Mouse (Mus musculus) cortical plate, adult 2 months (tissue): Measurements from ENCODE around the gene Atg16l2.

ENCODE experiments used
- CTCF ChIP-seq: fragments of 200-500 bp; IDR thresholded peaks from 2 replicates; pipeline ENCODE4 v1.5.1; 2011; ENCODE audit warnings: mild to moderate bottlenecking, control low read depth, low read length; ENCODE audit not compliant: insufficient read depth; ENCODE audit errors: extremely low read depth
- POLR2A ChIP-seq: fragments of 200-500 bp; IDR thresholded peaks from 2 replicates; pipeline ENCODE4 v1.6.1; 2011; ENCODE audit warnings: mild to moderate bottlenecking, low read length, control low read depth; ENCODE audit not compliant: insufficient read depth; ENCODE audit errors: extremely low read depth

- TF ChIP-seq POLR2A (no peak), CTCF (no peak)
These were observed 46.3 kb upstream of the Atg16l2 start for GRCm38 (mm10) chr7:101348312-101348711.
